Mouse (Mus musculus) adrenal gland, postnatal 10 days (tissue): ENCODE measurements around the gene Car9. TPM values are rescaled to one million over a fixed set of nuclear protein-coding genes. Genes with fewer than 3 reads are reported as not detected.
A peak's percentile ranks its signal among the peaks of the same experiment; 100 is the strongest.

Experiments
- DNase-seq: peaks from one replicate; pipeline ENCODE4 v3.0.0; 2021; ENCODE audit warnings: mixed read lengths
- total RNA-seq, 2 experiments: library from RNA; stranded (reverse); gene quantifications; 2 replicates each; pipeline ENCODE4 v1.2.3; 2021

The Car9 gene
- total RNA-seq, 2 experiments from 2014 or later = 0.76 to 0.90 TPM

DNA sequence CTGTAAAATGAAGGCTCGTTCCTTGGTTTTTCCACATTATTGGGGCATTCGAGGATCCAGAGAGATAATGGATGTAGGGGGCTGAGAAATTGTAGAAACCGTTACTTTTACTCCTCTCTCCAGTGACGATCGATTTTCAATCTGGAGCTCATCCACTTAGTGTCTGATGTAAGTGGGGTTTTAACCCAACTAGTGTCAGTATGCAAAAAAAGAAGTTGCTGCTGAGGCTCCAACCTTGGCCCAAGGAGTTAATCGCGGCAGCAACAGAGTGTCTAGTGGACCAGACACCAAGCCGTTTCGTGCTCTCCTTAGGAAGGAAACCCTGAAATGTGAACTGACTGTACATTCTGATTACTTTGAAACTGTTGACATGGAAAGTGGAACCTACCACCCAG lies 12.9 kb upstream of the Car9 start:
- no peak for DNase-seq

- no peak for DNase-seq
Observed at GRCm38 (mm10) chr4:43496587-43496986, 10.2 kb upstream of the Car9 start.

DNA sequence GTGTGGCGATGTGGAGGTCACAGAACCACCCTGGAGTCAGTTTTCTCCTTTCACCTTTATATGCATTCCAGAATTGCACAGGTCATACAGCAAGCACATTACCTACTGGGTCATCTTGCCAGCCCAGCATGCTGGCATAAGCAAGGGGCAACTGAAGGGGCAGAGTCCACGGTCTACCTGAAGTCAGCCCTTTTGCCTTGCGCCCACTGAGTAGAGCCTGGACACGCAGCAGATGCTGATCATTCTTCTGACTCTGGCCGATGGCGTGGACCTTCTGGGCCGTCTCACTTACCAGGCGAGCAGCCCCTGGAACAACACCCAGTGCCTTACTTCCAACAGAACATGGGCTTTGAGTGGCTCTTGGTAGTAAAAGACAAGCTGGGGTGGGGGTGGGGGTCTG lies 9.4 kb upstream of the Car9 start:
- no peak for DNase-seq

- no peak for DNase-seq
Observed at GRCm38 (mm10) chr4:43497946-43498345, 8.8 kb upstream of the Car9 start.

- no peak for DNase-seq
Observed at GRCm38 (mm10) chr4:43498983-43499382, 7.8 kb upstream of the Car9 start.

GRCm38 (mm10) chr4:43499407-43500333 lies 7.1 kb upstream of the Car9 start, which contains the start of gene Arhgef39:
Gene Arhgef39, minus strand, starts transcription at chr4:43499695.
- DNase-seq = peak; percentile 92

DNA sequence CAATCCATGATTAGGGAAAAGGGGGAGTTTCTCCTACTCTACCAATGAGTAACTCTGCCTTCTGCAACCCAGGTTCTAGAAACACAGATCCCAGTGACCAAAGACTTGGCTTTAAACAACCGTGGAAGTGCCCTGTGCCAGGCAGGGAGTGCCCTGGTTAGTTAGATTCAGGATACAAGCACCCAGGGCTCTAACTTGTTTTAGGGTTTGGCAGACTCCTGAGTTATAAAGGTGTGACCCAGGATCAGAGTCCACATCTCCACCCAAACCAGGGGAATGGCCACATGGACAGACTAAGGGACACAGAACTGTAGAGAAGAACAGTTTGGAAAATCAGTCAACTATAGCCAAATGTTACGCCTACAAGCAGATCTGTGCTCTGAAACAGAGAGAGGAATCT lies 3.7 kb upstream of the Car9 start:
- no peak for DNase-seq

DNA sequence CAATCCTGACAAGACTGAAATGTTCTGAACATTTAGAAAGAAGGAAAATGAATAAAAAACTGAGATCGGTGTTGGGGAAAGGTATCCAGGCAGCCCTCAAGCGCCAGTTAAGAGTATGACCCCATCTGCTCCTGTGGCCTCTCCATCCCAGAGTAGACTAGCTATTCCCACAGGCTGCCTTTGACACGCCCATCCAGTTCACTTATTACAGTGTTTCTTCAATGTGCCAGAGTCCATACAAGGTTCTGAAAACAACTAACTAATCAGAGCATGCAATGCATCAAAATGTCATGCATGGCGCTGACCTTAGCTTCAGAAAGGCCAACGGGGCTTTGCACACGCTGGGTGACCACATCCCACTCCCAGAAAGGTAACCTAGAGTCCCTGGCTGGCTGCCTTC lies 3.3 kb upstream of the Car9 start:
- DNase-seq = no peak

GRCm38 (mm10) chr4:43504269-43504668 lies 2.5 kb upstream of the Car9 start:
- DNase-seq = no peak

DNA sequence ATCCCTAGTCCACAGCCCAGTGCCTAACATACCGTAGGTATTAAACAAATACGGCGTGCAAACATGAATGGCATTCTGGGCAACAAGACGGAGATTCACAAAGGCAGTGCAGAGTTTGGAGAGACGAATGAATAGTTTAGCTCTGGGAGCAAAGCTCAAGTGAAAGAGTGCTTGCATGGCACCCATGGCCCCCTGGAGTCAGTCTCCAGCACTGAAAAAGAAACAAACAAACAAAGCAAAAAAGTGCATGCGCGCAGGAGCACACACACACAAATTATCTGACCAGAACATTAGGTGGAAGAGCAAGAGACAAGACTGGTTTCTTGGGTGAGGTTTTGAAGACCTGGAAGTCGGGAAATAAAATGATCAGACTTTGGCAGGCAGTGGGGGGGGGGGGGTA lies 692 bp upstream of the Car9 start:
- DNase-seq = no peak

DNA sequence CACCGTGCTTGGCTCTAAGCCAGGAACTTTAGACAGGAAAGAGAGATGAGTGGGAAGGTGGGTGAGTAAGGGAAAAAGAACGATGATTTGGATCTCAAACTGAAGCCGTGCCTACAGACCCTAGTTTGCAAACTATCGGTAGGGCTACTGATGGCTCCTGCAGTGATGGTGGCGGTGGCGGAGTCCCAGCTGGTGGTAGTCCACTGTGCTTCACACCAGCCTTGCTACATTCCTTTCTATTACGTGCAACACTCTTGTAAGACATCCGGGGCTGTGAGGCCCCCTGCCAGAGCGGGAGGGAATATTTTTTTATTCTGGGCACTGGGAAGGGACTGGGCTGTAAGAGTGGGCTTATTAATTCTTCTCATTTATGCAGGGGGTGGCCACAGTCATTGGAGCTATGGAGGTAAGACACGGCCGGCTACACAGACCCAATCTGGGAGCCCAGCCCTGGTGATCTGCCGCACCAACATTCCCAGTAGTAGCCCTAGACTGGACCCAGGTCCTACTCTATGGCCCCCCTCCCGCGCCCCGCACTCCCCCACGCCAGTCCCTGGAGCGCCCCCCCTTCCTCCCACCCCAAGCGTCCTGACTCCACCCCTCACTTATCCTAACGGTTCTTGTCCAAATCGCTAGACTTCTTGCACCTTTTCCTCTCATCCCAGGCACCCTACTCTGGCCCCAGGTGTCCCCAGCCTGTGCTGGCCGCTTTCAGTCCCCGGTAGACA lies 1.3 kb downstream of the Car9 start:
- DNase-seq = peak; percentile 16

- DNase-seq = peak; percentile 70
Observed at GRCm38 (mm10) chr4:43508666-43508997, 1.9 kb downstream of the Car9 start.

GRCm38 (mm10) chr4:43509109-43509508 lies 2.3 kb downstream of the Car9 start:
- no peak for DNase-seq

DNA sequence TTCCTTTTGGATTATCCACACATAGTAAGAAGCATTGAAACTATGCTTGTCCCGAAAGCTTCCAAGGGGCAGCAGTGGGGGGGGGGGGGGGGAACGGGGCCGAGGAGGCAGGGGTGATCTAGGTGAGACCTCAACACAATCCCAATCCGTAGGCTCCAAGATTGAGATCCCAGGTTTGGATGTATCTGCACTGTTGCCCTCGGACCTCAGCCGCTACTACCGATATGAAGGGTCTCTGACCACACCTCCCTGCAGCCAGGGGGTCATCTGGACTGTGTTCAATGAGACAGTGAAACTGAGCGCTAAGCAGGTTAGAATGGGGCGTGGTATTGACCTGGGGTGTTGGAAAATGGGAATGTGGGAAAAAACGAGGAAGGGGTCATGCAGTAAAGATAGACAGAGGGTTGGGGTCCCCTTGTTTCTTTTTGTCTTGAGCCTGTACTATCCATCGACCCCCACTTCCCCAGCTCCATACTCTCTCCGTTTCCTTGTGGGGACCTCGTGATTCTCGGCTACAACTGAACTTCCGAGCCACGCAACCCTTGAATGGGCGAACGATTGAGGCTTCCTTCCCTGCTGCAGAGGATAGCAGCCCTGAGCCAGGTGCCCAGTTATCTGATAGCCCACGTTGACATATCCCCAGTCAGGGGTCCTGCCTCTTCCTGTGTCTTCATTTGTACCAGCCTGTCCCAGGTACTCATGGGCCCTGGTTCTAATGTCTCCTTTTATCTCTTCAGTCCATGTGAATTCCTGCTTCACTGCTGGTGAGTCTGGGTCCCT lies 5.1 kb downstream of the Car9 start:
- no peak for DNase-seq

DNA sequence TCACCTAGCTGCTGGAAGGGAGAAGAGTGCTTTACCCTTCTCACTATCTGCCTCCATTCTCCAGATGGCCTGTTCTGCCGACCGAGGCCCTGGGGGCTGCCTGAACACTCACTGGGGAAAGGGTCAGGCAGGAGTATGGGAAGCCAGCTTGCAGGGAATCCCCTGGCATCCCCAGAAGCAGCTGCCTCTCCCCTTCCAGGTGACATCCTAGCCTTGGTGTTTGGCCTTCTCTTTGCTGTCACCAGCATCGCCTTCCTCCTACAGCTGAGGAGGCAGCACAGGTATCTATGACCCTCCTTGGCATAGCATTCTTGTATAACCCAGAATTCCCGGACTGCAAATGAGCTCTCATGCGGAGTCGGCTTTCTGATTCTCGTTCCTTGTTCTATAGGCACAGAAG lies 5.9 kb downstream of the Car9 start:
- no peak for DNase-seq

DNA sequence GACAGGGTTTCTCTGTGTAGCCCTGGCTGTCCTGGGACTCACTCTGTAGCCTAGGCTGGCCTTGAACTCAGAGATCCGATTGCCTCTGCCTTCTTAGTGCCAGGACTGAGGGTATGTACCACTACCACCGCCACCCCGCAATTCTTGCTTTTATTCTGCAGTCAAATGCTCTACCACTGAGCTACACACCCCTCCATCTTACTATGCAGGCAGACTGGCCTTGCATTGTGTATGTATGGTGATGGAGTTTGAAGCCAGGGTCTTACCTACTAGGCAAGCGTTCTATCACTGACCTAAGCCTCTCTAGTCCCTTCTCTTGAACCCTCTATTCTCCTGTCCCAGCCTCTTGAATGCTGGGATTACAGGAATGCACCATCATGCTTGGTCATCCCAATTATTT lies 6.5 kb downstream of the Car9 start:
- no peak for DNase-seq

DNA sequence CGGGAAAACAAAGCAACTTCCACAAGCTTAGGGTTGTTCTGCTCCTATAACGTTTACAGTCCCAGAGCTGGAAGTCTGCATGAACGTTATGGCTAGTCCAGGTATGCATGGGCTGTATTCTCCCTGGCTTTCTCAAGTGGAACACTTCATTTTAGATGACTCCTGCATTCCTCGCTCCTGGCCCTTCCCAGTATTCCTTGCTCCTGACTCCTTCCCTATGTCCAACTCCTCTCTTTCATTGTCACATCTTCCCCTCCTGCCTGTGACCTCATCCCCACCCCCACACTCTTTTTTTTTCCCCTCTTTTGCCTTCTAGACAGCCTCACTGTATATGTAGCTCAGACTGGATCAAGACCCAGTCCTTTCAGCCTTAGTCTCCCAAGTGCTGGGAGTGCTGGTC lies 7.0 kb downstream of the Car9 start:
- DNase-seq = no peak

DNA sequence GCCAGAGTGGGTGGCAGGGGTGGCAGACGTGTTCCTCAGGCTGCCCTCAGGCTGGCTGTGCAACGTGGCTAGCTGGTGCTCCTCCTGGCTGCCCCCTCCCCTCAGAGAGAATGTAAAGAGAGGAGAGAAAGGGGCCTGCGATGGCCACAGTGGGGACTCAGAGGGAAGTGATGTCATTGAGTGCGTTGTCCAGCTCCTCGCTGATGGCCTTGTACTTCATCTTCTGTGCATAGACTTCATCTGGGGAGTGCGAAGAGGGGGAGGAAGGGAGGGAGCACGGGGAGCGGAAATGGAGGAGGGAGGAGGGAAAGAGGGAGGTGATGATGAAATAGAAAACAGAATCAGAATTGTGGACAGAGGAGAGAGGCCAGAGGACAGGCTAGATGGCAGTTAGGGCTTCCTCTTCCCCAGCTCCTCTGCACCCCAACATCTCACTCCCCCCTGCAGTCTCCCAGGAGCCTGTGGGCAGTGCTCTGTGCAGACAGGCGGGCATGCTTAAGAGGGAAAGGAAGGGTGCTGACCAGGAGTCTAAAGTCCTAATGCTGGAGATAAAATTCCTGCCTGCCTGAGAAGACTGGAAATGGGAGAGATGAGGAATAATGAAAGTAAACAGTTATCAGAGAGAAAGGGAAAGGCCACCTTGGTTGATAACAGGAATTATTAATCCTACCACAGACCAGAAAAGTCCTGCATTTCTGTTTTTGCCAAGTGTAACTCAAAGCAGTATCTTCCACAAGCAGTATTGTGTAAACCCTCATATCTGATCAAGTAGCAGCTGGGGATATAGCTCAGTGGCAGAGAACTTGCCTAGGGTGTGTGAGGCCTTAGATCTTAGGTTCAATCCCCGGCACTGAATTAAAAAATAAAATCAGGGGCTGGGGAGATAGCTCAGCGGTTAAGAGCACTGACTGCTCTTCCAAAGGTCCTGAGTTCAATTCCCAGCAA lies 9.3 kb downstream of the Car9 start:
- DNase-seq = no peak

- no peak for DNase-seq
Observed at GRCm38 (mm10) chr4:43519551-43519950, 12.8 kb downstream of the Car9 start.

DNA sequence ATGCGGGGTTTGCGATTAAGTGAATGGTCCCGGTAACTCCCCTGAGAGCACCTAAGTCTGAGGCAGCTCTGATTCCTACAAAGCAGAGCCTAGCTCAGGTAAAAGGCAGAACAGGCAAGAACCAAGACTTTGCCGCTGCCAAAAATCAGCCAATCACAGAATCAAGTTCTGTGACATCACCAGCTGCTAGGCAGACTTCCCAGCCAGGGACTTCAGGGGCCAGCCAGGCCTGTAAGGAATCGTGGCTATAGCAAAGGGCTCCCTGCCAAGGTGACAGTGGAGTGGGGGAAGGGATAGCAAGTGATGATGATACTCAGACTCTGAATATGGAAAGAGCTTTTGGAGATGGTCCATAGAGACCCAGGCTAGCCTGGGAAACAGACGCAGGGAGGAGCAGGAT lies 13.2 kb downstream of the Car9 start:
- DNase-seq = peak; percentile 95

GRCm38 (mm10) chr4:43527880-43528279 lies 21.1 kb downstream of the Car9 start:
- DNase-seq = no peak

GRCm38 (mm10) chr4:43528487-43528886 lies 21.7 kb downstream of the Car9 start:
- DNase-seq = no peak
